Mouse (Mus musculus): ENCODE data around the gene Smpd2. TPM values are rescaled to one million over a fixed set of nuclear protein-coding genes. Genes with fewer than 3 reads are reported as not detected.

Smpd2 gene
- total and polyA plus RNA-seq, 3 experiments = 8.9 to 15.4 (median 11.3) TPM

DNA sequence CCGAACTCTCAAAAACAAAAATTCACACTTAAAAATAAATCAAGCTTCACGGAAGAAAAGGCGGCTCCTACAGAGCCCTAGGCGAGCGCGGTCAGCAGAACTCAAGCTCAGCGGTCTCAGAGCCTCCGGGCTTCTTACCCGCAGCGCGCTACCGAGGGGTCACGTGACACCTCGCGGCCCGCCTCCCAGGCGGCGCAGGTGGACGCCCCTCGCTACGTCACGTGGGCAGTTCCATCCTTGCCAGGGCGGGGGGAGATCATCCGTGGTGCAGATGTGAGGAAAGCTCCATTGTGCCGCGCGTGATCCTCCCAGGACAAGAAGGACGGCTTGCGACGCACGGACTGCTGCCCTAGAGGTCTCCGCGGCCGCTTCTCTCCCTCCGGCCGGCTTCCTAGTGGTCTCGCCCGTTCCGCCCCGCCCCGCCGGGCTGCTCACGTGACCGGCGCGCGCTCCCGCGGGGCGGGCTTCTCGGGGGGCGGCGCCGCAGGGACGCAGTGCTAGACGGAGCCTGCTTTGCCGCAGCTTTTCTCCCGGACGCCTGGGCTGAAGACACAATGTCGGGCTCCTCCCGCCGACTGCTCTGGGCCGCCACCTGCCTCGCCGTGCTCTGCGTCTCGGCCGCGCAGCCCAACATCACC, 28.9 kb upstream of the Smpd2 start, which contains the start of gene Cd164 (continued):
- TF ChIP-seq SMC3 (IDR thresholded peaks at IDR 0.05; ENCODE audit: low read depth, low read length) (peak; percentile 6; the same call in 1 of the 2 replicates), RAD21 (IDR thresholded peaks at IDR 0.05; ENCODE audit: low read depth, low read length) (no peak), MYC (IDR thresholded peaks at IDR 0.05; ENCODE audit: low read depth, low read length) (no peak; the same call in 1 of the 2 replicates), BHLHE40 (IDR thresholded peaks at IDR 0.05; ENCODE audit: low read depth, low read length) (peak; percentile 88), NELFE (IDR thresholded peaks at IDR 0.05; ENCODE audit: low read depth, low read length) (peak; percentile 97), ZC3H11A (IDR thresholded peaks at IDR 0.05; ENCODE audit: low read depth, low read length) (no peak), ZMIZ1 (IDR thresholded peaks at IDR 0.05; ENCODE audit: low read depth, low read length) (peak; percentile 97), POLR2A (IDR thresholded peaks at IDR 0.05; ENCODE audit: low read depth, low read length) (peak; percentile 97), USF1 (IDR thresholded peaks at IDR 0.05; ENCODE audit: low read depth, low read length) (peak; percentile 89)

DNA sequence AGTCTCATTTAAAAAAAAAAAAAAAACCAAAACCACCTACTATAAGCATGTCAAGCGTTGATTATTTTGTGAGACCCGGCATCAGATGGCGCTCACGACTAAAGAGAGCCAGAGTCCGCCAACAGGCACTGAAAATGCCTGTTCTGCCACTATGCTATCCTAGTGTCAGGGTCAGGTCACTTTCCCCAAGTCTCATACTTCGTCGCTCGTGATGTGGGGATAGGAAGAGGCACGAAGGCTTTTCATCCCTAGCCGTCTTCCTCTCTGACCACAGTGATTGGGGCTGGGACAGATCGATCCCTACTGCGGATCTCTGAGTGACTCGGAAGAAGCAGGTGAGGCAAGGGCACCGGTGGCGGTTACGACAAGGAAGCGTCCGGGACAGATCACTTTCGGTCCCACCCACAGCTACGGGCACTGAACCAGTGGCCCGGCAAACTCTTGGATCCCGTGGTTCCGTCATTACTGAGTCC, 28.4 kb upstream of the Smpd2 start:
- Histone ChIP-seq H3K9ac (ENCODE audit: insufficient read depth, low read depth) (peak overlapping the region; percentile 36; the same call in 1 of the 2 replicates), H3K27ac (ENCODE audit: insufficient read depth, low read depth) (peak overlapping the region; percentile 17), H3K4me2 (ENCODE audit: insufficient read depth, low read depth, poor library complexity, severe bottlenecking) (0 out of 2 replicates have a peak overlapping the region, but pooled peaks have one; percentile 4), H3K4me1 (ENCODE audit: control insufficient read depth in 1 of 2, insufficient read depth in 2 of 2) (peaks cover 10 to 42% of the 10 kb centered on the region in 2 experiments), H3K36me3 (replicated peaks in 1 of 2; ENCODE audit: control insufficient read depth in 1 of 2, insufficient read depth in 1 of 2, low read length in 1 of 2) (peaks cover 2 to 11% of the 10 kb centered on the region in 2 experiments), H3K79me2 (replicated peaks; ENCODE audit: control insufficient read depth, extremely low read depth, insufficient read depth, poor library complexity, severe bottlenecking) (peaks cover 38% of the 10 kb centered on the region), H3K4me3 (replicated peaks in 1 of 3; ENCODE audit: low read depth in 2 of 3, low read length in 2 of 3, poor library complexity in 1 of 3) (peak overlapping the region; percentile 62 to 94 (median 91)), H3K27me3 (replicated peaks) (no peaks in the 10 kb centered on the region), H3K9me3 (replicated peaks; ENCODE audit: low read length) (no peaks in the 10 kb centered on the region)
- peak; percentile 87 for DNase-seq (ENCODE audit: extremely low read depth)
- in situ Hi-C loops (cut with MboI; ENCODE audit: low pct_ligation_motif_present, low pct_unique_long_range_greater_than_20kb, low sequenced_read_pairs) = loop anchor here (5.0 to 25.0 kb wide), 3 partner anchors 164 to 444 kb away; partner anchors contain the start of genes Cep57l1 and Sesn1
- dilution Hi-C loops (cut with MboI; ENCODE audit: extremely low pct_ligation_motif_present, extremely low pct_unique_long_range_greater_than_20kb, low sequenced_read_pairs) = no loop called here
- TF ChIP-seq MAX (IDR thresholded peaks at IDR 0.05; ENCODE audit: low read length) (peak; percentile 29; the same call in 1 of the 2 replicates), CHD2 (IDR thresholded peaks at IDR 0.05; ENCODE audit: low read length) (no peak), MYC (IDR thresholded peaks at IDR 0.05; ENCODE audit: low read depth, low read length) (peak; percentile 73), GABPA (IDR thresholded peaks at IDR 0.05; ENCODE audit: insufficient replicate concordance, low read depth, low read length) (no peak), TCF12 (IDR thresholded peaks at IDR 0.05; ENCODE audit: low read depth, low read length) (no peak), E2F4 (IDR thresholded peaks at IDR 0.05; ENCODE audit: insufficient replicate concordance, low read depth, low read length) (0 out of 2 replicates have a peak, but pooled peaks have one; percentile 9), USF2 (conservative IDR thresholded peaks at IDR 0.05; ENCODE audit: low read depth, low read length) (no peak), MAFK (IDR thresholded peaks at IDR 0.05; ENCODE audit: insufficient replicate concordance, low read length) (0 out of 2 replicates have a peak, but pooled peaks have one; percentile 66), RAD21 (IDR thresholded peaks at IDR 0.05; ENCODE audit: low read depth, low read length) (peak; percentile 99), MEF2A (IDR thresholded peaks at IDR 0.05; ENCODE audit: borderline replicate concordance, low read depth, low read length) (no peak; the same call in 1 of the 2 replicates), EP300 (IDR thresholded peaks at IDR 0.05; ENCODE audit: low read length) (peak; percentile 35; the same call in 1 of the 2 replicates), ZKSCAN1 (IDR thresholded peaks at IDR 0.05; ENCODE audit: borderline replicate concordance, low read depth, low read length) (0 out of 2 replicates have a peak, but pooled peaks have one; percentile 42), MXI1 (IDR thresholded peaks at IDR 0.05; ENCODE audit: low read depth, low read length) (no peak), CTCF (conservative IDR thresholded peaks at IDR 0.05 in 1 of 2, IDR thresholded peaks at IDR 0.05 in 1 of 2; ENCODE audit: low read depth in 2 of 2, low read length in 2 of 2) (peak in 1 of 2 experiments; percentile 98; a peak in 2 of 4 replicates), HCFC1 (IDR thresholded peaks at IDR 0.05; ENCODE audit: low read depth, low read length) (peak; percentile 41; the same call in 1 of the 2 replicates), PAX5 (IDR thresholded peaks at IDR 0.05; ENCODE audit: low read length) (no peak), MAZ (IDR thresholded peaks at IDR 0.05; ENCODE audit: low read depth, low read length) (no peak), BHLHE40 (IDR thresholded peaks at IDR 0.05; ENCODE audit: low read depth, low read length) (no peak), JUN (IDR thresholded peaks at IDR 0.05; ENCODE audit: insufficient read depth, low read depth, low read length) (0 out of 2 replicates have a peak, but pooled peaks have one; percentile 7), JUND (conservative IDR thresholded peaks at IDR 0.05; ENCODE audit: low read depth, low read length) (peak; percentile 58; the same call in 1 of the 2 replicates), ZMIZ1 (IDR thresholded peaks at IDR 0.05; ENCODE audit: low read depth, low read length) (no peak), SMC3 (IDR thresholded peaks at IDR 0.05; ENCODE audit: low read depth, low read length) (peak; percentile 99), NRF1 (IDR thresholded peaks at IDR 0.05; ENCODE audit: low read depth, low read length) (no peak), KAT2A (IDR thresholded peaks at IDR 0.05; ENCODE audit: insufficient replicate concordance, low read length) (0 out of 2 replicates have a peak, but pooled peaks have one; percentile 58), ETS1 (conservative IDR thresholded peaks at IDR 0.05; ENCODE audit: low read depth, low read length) (no peak), NELFE (IDR thresholded peaks at IDR 0.05; ENCODE audit: low read depth, low read length) (no peak), SIN3A (IDR thresholded peaks at IDR 0.05; ENCODE audit: low read length) (peak; percentile 56; the same call in 1 of the 2 replicates), ELF1 (IDR thresholded peaks at IDR 0.05; ENCODE audit: low read depth, low read length) (peak; percentile 9; the same call in 1 of the 2 replicates), ZNF384 (IDR thresholded peaks at IDR 0.05; ENCODE audit: low read depth, low read length) (peak; percentile 99), RCOR1 (conservative IDR thresholded peaks at IDR 0.05; ENCODE audit: low read depth, low read length) (peak; percentile 27; the same call in 1 of the 2 replicates), ZC3H11A (IDR thresholded peaks at IDR 0.05; ENCODE audit: low read depth, low read length) (peak; percentile 97)

Data from CH12.LX (cell line).